Mouse (Mus musculus): ENCODE data around the gene Tnrc18. TPM values are rescaled to one million over a fixed set of nuclear protein-coding genes. Genes with fewer than 3 reads are reported as not detected.

The Tnrc18 gene
- polyA plus RNA-seq, 1 experiment from 2014 or later, result 18.2 TPM

- 0% methylated on average over 43 of the region's 43 CpGs for whole genome bisulfite sequencing
- no peak for ATAC-seq (ENCODE audit: low FRiP score, low TSS enrichment)
These were observed 1.2 kb upstream of the Tnrc18 start for GRCm38 (mm10) chr5:142818435-142819360.

GRCm38 (mm10) chr5:142816811-142817523, 495 bp downstream of the Tnrc18 start:
- no peak for ATAC-seq (ENCODE audit: low FRiP score, low TSS enrichment)
- Histone ChIP-seq H3K9me3 (ENCODE audit: low read length) (no peaks in the 10 kb centered on the region), H3K27ac (ENCODE audit: low read length) (peak overlapping the region; percentile 100), H3K4me3 (ENCODE audit: low read length) (peak overlapping the region; percentile 74), H3K4me2 (replicated peaks; ENCODE audit: low read depth, low read length) (peak overlapping the region; percentile 94), H3K27me3 (ENCODE audit: insufficient read depth, low read length) (no peaks in the 10 kb centered on the region), H3K9ac (replicated peaks; ENCODE audit: low read length) (peak overlapping the region; percentile 91), H3K36me3 (ENCODE audit: insufficient read depth, low read length) (no peaks in the 10 kb centered on the region), H3K4me1 (ENCODE audit: insufficient read depth, low read length) (peaks cover 16% of the 10 kb centered on the region)
- under 1% methylated on average over 70 of the region's 71 CpGs for WGBS

More at GRCm38 (mm10) chr5:142818435-142819360, 1.2 kb upstream of the Tnrc18 start:
- H3K27ac ChIP-seq (ENCODE audit: low read length), result peak overlapping the region; percentile 100
- H3K4me3 ChIP-seq (ENCODE audit: low read length), result peak overlapping the region; percentile 74
- no peaks in the 10 kb centered on the region for H3K27me3 ChIP-seq (ENCODE audit: insufficient read depth, low read length)
- no peaks in the 10 kb centered on the region for H3K36me3 ChIP-seq (ENCODE audit: insufficient read depth, low read length)
- H3K9me3 ChIP-seq (ENCODE audit: low read length), result no peaks in the 10 kb centered on the region
- peaks cover 12% of the 10 kb centered on the region for H3K4me1 ChIP-seq (ENCODE audit: insufficient read depth, low read length)
- peak overlapping the region; percentile 98 for H3K9ac ChIP-seq (replicated peaks; ENCODE audit: low read length)
- peak overlapping the region; percentile 87 for H3K4me2 ChIP-seq (replicated peaks; ENCODE audit: low read depth, low read length)

GRCm38 (mm10) chr5:142816031-142816810, 1.2 kb downstream of the Tnrc18 start:
- peak overlapping the region; percentile 94 for H3K4me2 ChIP-seq (replicated peaks; ENCODE audit: low read depth, low read length)
- no peaks in the 10 kb centered on the region for H3K9me3 ChIP-seq (ENCODE audit: low read length)
- peak overlapping the region; percentile 74 for H3K4me3 ChIP-seq (ENCODE audit: low read length)
- 0% methylated on average over 39 of the region's 39 CpGs for WGBS
- ATAC-seq (ENCODE audit: low FRiP score, low TSS enrichment), result no peak
- peaks cover 24% of the 10 kb centered on the region for H3K4me1 ChIP-seq (ENCODE audit: insufficient read depth, low read length)
- peak overlapping the region; percentile 100 for H3K27ac ChIP-seq (ENCODE audit: low read length)
- H3K9ac ChIP-seq (replicated peaks; ENCODE audit: low read length), result peak overlapping the region; percentile 91
- H3K27me3 ChIP-seq (ENCODE audit: insufficient read depth, low read length), result no peaks in the 10 kb centered on the region
- H3K36me3 ChIP-seq (ENCODE audit: insufficient read depth, low read length), result 0 out of 2 replicates have a peak, but pooled peaks cover 2% of the 10 kb centered on the region

GRCm38 (mm10) chr5:142815421-142816001, 2.0 kb downstream of the Tnrc18 start:
- peak overlapping the region; percentile 94 for H3K4me2 ChIP-seq (replicated peaks; ENCODE audit: low read depth, low read length)
- no peak for ATAC-seq (ENCODE audit: low FRiP score, low TSS enrichment)
- peak overlapping the region; percentile 74 for H3K4me3 ChIP-seq (ENCODE audit: low read length)

GRCm38 (mm10) chr5:142814711-142815420, 2.6 kb downstream of the Tnrc18 start:
- no peak for ATAC-seq (ENCODE audit: low FRiP score, low TSS enrichment)
- Histone ChIP-seq H3K9ac (replicated peaks; ENCODE audit: low read length) (peak overlapping the region; percentile 91), H3K27me3 (ENCODE audit: insufficient read depth, low read length) (no peaks in the 10 kb centered on the region), H3K4me2 (replicated peaks; ENCODE audit: low read depth, low read length) (peak overlapping the region; percentile 94), H3K36me3 (ENCODE audit: insufficient read depth, low read length) (0 out of 2 replicates have a peak, but pooled peaks cover 4% of the 10 kb centered on the region), H3K4me1 (ENCODE audit: insufficient read depth, low read length) (peaks cover 29% of the 10 kb centered on the region), H3K27ac (ENCODE audit: low read length) (peak overlapping the region; percentile 100), H3K9me3 (ENCODE audit: low read length) (no peaks in the 10 kb centered on the region), H3K4me3 (ENCODE audit: low read length) (peak overlapping the region; percentile 74)
- under 1% methylated on average over 57 of the region's 62 CpGs for WGBS

More at GRCm38 (mm10) chr5:142815421-142816001, 2.0 kb downstream of the Tnrc18 start:
- H3K4me1 ChIP-seq (ENCODE audit: insufficient read depth, low read length), result peaks cover 29% of the 10 kb centered on the region
- no peaks in the 10 kb centered on the region for H3K27me3 ChIP-seq (ENCODE audit: insufficient read depth, low read length)
- peak overlapping the region; percentile 100 for H3K27ac ChIP-seq (ENCODE audit: low read length)
- H3K36me3 ChIP-seq (ENCODE audit: insufficient read depth, low read length), result 0 out of 2 replicates have a peak, but pooled peaks cover 4% of the 10 kb centered on the region
- H3K9me3 ChIP-seq (ENCODE audit: low read length), result no peaks in the 10 kb centered on the region
- H3K9ac ChIP-seq (replicated peaks; ENCODE audit: low read length), result peak overlapping the region; percentile 91
- under 1% methylated on average over 30 of the region's 30 CpGs for WGBS

GRCm38 (mm10) chr5:142814161-142814651, 3.3 kb downstream of the Tnrc18 start:
- Histone ChIP-seq H3K9ac (replicated peaks; ENCODE audit: low read length) (peak overlapping the region; percentile 91), H3K4me2 (replicated peaks; ENCODE audit: low read depth, low read length) (peak overlapping the region; percentile 94), H3K9me3 (ENCODE audit: low read length) (no peaks in the 10 kb centered on the region), H3K4me3 (ENCODE audit: low read length) (peak overlapping the region; percentile 74), H3K27me3 (ENCODE audit: insufficient read depth, low read length) (no peaks in the 10 kb centered on the region), H3K4me1 (ENCODE audit: insufficient read depth, low read length) (peaks cover 29% of the 10 kb centered on the region), H3K27ac (ENCODE audit: low read length) (peak overlapping the region; percentile 100), H3K36me3 (ENCODE audit: insufficient read depth, low read length) (0 out of 2 replicates have a peak, but pooled peaks cover 7% of the 10 kb centered on the region)
- 2% methylated on average over 22 of the region's 22 CpGs for WGBS
- no peak for ATAC-seq (ENCODE audit: low FRiP score, low TSS enrichment)

- H3K4me3 ChIP-seq (ENCODE audit: low read length), result peak overlapping the region; percentile 74
- 0 out of 2 replicates have a peak, but pooled peaks cover 9% of the 10 kb centered on the region for H3K36me3 ChIP-seq (ENCODE audit: insufficient read depth, low read length)
- no peak for ATAC-seq (ENCODE audit: low FRiP score, low TSS enrichment)
- H3K27me3 ChIP-seq (ENCODE audit: insufficient read depth, low read length), result no peaks in the 10 kb centered on the region
- peak overlapping the region; percentile 94 for H3K4me2 ChIP-seq (replicated peaks; ENCODE audit: low read depth, low read length)
- H3K9me3 ChIP-seq (ENCODE audit: low read length), result no peaks in the 10 kb centered on the region
- H3K9ac ChIP-seq (replicated peaks; ENCODE audit: low read length), result peak overlapping the region; percentile 91
- peak overlapping the region; percentile 100 for H3K27ac ChIP-seq (ENCODE audit: low read length)
- peaks cover 29% of the 10 kb centered on the region for H3K4me1 ChIP-seq (ENCODE audit: insufficient read depth, low read length)
- whole genome bisulfite sequencing, result 2% methylated on average over 23 of the region's 23 CpGs
These were observed 3.7 kb downstream of the Tnrc18 start for GRCm38 (mm10) chr5:142813722-142814111.

GRCm38 (mm10) chr5:142812976-142813721, 4.3 kb downstream of the Tnrc18 start:
- H3K36me3 ChIP-seq (ENCODE audit: insufficient read depth, low read length), result peaks cover 10% of the 10 kb centered on the region; the same call in 1 of the 2 replicates
- H3K4me1 ChIP-seq (ENCODE audit: insufficient read depth, low read length), result peaks cover 29% of the 10 kb centered on the region
- no peak for ATAC-seq (ENCODE audit: low FRiP score, low TSS enrichment)
- no peaks in the 10 kb centered on the region for H3K9me3 ChIP-seq (ENCODE audit: low read length)
- 9% methylated on average over 18 of the region's 18 CpGs for WGBS
- H3K27ac ChIP-seq (ENCODE audit: low read length), result peak overlapping the region; percentile 100
- no peaks in the 10 kb centered on the region for H3K27me3 ChIP-seq (ENCODE audit: insufficient read depth, low read length)
- H3K4me2 ChIP-seq (replicated peaks; ENCODE audit: low read depth, low read length), result peak overlapping the region; percentile 94
- peak overlapping the region; percentile 74 for H3K4me3 ChIP-seq (ENCODE audit: low read length)
- H3K9ac ChIP-seq (replicated peaks; ENCODE audit: low read length), result peak overlapping the region; percentile 91

Data from kidney, embryonic 16.5 days (tissue).